Mouse (Mus musculus) T-helper 2 cell (primary cell): ENCODE measurements at regions not wholly inside any gene's neighbourhood (a gene's known extent, or its start where the extent isn't known, plus 50 kb on each side); places are given as distances from the start of the nearest gene placed in this dataset.

Source experiments
- in situ Hi-C: fragments of 300-600 bp; cut with MboI, MseI; formaldehyde crosslinking; loops from one replicate; pipeline ENCODE4 v1.15.1; 2025; ENCODE audit warnings: high pct_unique_total_duplicates

DNA sequence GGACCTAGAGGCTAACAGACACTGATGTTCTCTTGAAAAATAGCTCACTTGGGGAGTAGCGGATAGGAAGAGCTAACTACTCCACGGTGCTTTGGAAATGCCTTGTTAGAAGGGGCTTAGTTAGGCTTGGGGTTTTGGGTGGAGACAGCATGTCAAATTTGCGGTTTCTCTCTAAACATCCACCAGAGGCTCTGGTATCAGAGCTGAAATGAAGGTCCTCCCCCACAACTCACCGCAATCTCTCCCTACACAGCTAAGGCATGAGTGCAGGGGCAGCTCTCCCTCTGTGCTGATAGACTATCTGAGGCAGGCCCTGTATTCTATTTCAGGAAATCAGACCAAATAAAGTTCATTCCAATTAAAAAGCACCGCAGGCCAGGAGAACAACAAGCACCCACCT lies 259.1 kb upstream of the Prok2 start:
- in situ Hi-C loops, result no loop called here

- in situ Hi-C loops, result loop anchor here (5.0 kb wide), 1 partner anchor 78 kb away; no protein-coding TSS in a partner anchor
Measured at GRCm38 (mm10) chr6:99984856-99985224, 258.6 kb upstream of the Prok2 start.

- in situ Hi-C loops, result loop anchor here (5.0 kb wide), 1 partner anchor 77 kb away; no protein-coding TSS in a partner anchor
Measured at GRCm38 (mm10) chr6:99984057-99984855, 258.1 kb upstream of the Prok2 start.

- in situ Hi-C loops, result loop anchor here (5.0 kb wide), 1 partner anchor 72 kb away; no protein-coding TSS in a partner anchor
Measured at GRCm38 (mm10) chr6:99979614-99980013, 253.4 kb upstream of the Prok2 start.

DNA sequence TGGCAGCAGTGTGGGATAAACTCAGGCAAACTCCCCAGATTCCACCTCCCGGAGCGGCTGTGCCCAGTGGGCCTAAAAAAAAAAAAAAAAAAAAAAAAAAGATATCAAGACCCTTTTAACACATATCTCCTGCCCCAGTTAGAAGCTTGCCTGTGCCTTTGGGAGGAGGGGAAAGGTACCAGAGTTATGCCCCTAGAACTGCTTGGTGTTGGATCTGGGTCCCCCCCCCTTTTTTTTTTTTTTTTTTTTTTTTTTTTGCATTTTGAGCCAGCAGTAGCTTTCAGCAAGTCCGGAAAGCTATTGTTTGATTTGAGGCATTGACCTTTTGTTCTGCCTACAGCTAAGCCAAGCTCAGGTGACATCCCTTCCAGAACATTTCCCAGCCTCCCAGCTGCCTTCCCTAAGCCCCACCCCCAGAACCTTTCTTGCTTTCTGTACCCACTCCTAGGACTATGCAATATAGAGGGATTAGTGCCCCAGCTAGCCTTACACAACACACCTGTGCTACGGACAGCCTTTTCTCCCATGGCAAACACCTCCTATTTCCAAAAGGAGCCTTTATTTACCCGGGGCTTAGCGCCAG lies 252.1 kb upstream of the Prok2 start:
- in situ Hi-C loops, result no loop called here

- in situ Hi-C loops, result no loop called here
Measured at GRCm38 (mm10) chr6:99976144-99976543, 250.0 kb upstream of the Prok2 start.

DNA sequence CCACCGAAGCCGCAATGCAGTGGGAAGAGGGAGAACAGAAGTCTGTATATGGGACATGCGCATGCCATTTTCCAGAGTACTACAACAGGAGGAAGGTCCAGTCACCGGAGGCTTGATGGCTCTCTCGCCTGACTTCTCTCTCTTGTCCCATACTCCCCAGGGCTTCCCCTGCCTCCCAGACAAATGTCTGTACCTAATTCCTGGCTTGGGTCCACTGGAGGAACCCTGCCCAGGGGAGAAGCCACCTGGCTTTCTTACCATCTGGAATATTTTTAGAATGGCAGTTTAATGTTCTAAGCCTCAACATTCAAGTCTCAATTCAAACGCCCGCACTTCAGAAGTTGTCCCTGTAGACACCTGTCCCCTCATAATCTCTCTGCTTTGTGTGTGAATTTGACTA lies 249.3 kb upstream of the Prok2 start:
- in situ Hi-C loops, result no loop called here

DNA sequence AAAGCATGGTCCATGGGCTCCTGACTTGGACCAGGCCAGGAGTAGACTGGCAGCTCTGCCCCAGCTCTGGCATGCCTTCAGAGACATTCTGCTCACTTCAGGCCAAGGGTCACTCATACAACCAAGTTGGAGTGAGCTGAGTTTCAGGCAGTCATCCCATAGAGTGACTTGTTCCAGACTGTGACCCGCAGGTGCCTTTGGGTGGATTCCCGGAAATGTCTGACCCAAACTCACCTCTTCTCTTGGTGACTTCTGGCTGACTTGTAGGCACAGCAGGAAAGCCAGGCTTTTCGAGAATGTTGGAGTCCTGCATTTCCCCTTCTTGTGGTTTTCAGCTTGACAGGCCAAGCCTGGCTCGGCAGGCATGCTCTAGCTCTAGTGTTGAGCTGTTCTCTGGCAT lies 248.3 kb upstream of the Prok2 start:
- in situ Hi-C loops, result no loop called here

DNA sequence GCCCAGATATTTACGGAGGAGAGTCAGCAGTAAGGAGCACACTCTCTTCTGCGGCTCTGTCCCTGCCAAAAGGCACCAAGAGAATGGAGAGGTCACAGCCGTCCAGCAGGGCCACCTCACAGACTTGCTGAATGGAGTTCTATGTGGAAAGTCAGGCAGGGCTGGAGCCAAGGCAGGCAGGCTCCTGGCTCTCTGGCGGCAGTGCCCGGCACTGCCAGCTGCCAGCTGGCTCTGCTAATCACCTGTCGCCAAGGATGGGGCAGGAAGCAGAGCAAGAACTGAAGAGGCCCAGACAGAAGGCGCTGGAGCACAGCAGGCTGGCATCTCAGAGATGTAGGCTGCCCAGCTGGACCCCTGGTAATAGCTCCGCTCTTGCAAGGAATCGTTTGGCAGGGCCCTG lies 245.2 kb upstream of the Prok2 start:
- in situ Hi-C loops, result no loop called here

- in situ Hi-C loops, result no loop called here
Measured at GRCm38 (mm10) chr6:99968889-99969288, 242.7 kb upstream of the Prok2 start.

GRCm38 (mm10) chr6:99967465-99967864 lies 241.3 kb upstream of the Prok2 start:
- in situ Hi-C loops, result no loop called here

DNA sequence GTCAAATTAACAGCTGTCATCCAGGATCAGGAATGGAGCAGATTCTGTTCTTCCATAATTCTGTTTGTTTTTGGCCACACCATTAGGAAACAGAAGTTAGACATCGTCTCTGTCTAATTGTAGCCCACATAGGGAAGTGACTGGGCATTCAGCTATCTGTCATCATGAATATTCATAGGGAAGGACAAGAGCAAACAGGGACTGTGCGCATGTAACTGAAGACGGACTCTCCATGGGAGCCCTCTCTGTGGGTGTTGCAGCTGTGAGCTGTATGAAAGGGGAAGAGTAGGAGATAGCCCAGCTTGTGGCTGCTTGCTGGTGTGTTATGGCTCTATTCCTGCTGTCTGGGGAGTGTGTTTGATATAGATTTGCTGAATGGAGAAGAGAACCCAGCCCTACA lies 238.3 kb upstream of the Prok2 start:
- in situ Hi-C loops, result no loop called here

DNA sequence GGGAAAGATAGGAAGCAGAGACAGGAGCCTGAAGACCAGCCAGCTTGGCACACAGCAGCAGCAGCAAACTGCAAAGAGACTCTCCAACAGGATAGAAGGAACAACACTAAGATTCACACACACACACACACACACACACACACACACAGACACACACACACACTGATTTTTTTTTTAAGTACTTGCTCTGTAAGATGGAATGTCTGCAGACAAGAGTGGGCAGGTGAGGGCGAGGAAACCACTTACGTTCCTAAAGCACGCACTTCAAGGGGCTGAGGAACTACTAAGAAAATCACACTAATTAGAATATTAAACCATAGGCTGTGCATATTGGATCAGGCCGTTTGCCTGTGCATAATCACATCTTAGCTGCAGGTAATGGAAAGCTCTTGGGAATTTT lies 237.8 kb upstream of the Prok2 start:
- in situ Hi-C loops, result no loop called here

- in situ Hi-C loops, result no loop called here
Measured at GRCm38 (mm10) chr6:99959371-99959770, 233.2 kb upstream of the Prok2 start.

- in situ Hi-C loops, result no loop called here
Measured at GRCm38 (mm10) chr6:99954832-99955830, 228.9 kb upstream of the Prok2 start.

- in situ Hi-C loops, result no loop called here
Measured at GRCm38 (mm10) chr6:99953980-99954776, 228.0 kb upstream of the Prok2 start.

DNA sequence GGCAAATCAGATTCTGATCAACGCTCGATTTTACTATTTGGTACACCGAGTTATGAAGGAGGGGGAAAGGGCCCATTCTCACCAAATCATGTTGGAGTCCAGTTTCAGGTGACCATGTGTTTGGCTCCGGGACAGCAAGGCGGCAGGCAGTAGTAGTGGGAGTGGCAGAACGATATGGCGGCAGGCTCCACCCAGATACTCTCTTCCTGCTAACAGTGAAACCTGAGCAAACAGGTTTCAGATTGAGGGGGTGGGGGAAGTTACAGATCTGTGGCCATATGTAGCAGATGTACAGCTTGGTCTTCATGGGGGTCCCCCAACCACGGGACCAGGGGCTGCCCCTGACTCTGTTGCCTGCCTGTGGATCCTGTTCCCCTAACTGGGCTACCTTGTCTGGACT lies 224.6 kb upstream of the Prok2 start:
- in situ Hi-C loops, result no loop called here

DNA sequence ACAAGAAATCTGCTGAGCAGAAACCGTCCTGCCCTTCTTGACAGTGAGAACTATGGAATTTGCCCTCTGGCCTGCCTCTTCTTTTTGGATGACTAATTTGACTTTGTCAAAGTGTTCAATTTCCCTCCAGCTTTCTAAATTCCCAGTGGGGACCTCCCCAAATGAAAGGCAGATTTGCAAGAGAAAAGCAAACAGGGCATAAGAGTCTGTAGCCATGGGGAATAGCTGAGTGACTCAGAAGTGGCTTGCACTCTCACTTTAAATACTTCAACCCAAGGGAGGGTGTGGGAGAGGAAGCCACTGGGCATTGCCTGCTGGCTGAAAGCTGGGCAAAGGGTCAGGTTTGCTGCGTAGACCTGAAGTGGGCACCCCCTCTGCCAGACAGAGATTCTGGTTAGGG lies 220.7 kb upstream of the Prok2 start:
- in situ Hi-C loops, result no loop called here

GRCm38 (mm10) chr6:99946481-99946880 lies 220.3 kb upstream of the Prok2 start:
- in situ Hi-C loops, result no loop called here

- in situ Hi-C loops, result no loop called here
Measured at GRCm38 (mm10) chr6:99945691-99946090, 219.5 kb upstream of the Prok2 start.

DNA sequence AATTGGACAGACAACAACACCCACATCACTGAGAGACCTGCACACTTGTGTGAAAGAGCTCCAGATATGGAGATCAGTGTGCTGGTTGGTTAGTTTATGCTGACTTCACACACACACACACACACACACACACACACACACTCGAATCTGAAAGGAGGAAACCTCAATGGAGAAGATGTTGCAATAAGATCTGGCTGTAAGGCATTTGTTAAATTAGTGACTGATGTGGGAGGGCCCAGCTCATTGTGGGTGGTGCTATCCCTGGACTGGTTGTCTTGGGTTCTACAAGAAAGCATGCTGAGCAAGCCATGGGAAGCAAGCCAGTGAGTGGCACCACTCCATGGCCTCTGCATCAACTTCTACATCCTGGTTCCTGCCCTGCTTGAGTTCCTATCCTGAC lies 216.8 kb upstream of the Prok2 start:
- in situ Hi-C loops, result no loop called here
